Mouse (Mus musculus) monocyte, adult 5-6 weeks (primary cell): Measurements from ENCODE around the gene Cep126. TPM values are rescaled to one million over a fixed set of nuclear protein-coding genes. Genes with fewer than 3 reads are reported as not detected.

Experiments
- ATAC-seq: fragments of 153-309, 156-312 bp; replicated peaks from 2 replicates; pipeline ENCODE4 v1.8.0; 2017; ENCODE audit warnings: mild to moderate bottlenecking; ENCODE audit not compliant: low TSS enrichment, insufficient number of reproducible peaks, severe bottlenecking, poor library complexity, low FRiP score
- total RNA-seq: library from RNA; stranded (forward); fragments of 200-1000, 200-491, 200-594 nt; gene quantifications from 3 replicates; pipeline ENCODE4 v1.2.3, GENCODE M21; 2017

Gene Cep126
- total RNA-seq, 1 experiment from 2014 or later, result not detected

DNA sequence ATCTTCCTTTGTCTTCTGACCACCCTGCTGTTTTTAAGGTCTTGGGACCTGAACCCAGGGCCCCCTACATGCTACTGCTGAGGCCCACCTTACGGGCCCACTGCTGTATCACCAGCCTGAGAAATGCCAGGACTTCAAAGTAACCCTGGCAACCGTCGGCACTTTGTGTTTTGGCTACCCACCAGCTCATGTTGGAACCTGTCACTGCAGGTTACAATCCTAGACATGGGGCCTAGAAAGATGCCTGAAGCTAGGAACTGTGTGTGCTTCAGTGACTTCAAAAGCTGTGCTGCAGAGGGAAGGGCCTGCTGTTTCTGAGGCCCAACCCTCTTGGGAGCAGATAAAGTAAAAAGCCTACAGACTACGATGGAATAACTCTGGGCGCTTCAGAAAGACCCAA, 101.2 kb downstream of the Cep126 start:
- ATAC-seq, result no peak

Other genes starting within 250 kb of the Cep126 start
- 0.78 to 2.3 TPM in 2 of 3 replicates, not detected in the other for gene Yap1, start 129.7 kb downstream of the Cep126 start, total RNA-seq
- not detected in 3 replicates for gene Cfap300, start 91.5 kb downstream of the Cep126 start, total RNA-seq